ENCODE assay signal across 28 mouse cellular contexts in the genomic region with DNA sequence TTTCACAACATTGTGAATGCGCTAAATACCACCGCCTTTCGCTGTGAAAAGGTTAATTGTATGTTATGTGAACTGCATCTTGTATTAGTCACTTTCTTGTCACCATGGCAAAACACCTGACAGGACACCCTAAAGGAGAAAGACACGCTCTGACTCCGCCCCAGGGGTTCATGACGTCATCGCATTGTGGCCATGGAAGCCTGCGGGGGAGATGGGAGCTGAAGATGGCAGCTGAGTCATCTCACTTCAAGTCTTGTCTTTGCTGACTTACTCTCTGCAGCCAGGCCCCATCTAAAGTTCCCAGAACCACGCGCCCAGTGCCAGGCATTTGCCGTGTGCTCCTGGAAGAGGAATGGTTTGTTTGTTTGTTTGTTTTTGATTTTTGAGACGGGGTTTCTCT. TPM values are rescaled to one million over a fixed set of nuclear protein-coding genes. Genes with fewer than 3 reads are reported as not detected.
DNase-seq lines count a peak whose midpoint lies in the region; ATAC-seq and TF ChIP-seq lines count a peak whose summit lies in the region.
"Had no signal": no experiment of that assay in that cellular context is flagged by ENCODE, and none has a peak within 500 bp of the region (broad histone marks: within the 10 kb centered on the region; RNA-seq: fewer than 3 reads in every experiment).

No protein-coding gene starts in this region.

- no peaks in the 10 kb centered on the region for H3K36me3 ChIP-seq in heart, embryonic 11.5 days (ENCODE audit: control insufficient read depth, insufficient read depth, low read length)
- H3K36me3 ChIP-seq in ES-E14 (ENCODE audit: control insufficient read depth, insufficient read depth, low read length, poor library complexity, severe bottlenecking): no peaks in the 10 kb centered on the region
- no peaks in the 10 kb centered on the region for H3K36me3 ChIP-seq in kidney, embryonic 14.5 days (ENCODE audit: control insufficient read depth, insufficient read depth, low read length)
- H3K36me3 ChIP-seq: heart, embryonic 10.5 days; hindbrain, embryonic 12.5 days; limb, embryonic 10.5 days; limb, embryonic 15.5 days; liver, embryonic 13.5 days; midbrain, embryonic 15.5 days; neural tube, embryonic 13.5 days had no signal

- no peak for ATAC-seq in heart, embryonic 11.5 days (replicated peaks; ENCODE audit: insufficient number of reproducible peaks, low FRiP score, low TSS enrichment)
- ATAC-seq in activated CD4-positive, CD25-positive, alpha-beta regulatory T cell, adult 4 months: peak; percentile 70
- no peak for ATAC-seq in kidney, embryonic 14.5 days (ENCODE audit: low FRiP score, low TSS enrichment)
- ATAC-seq in monocyte, adult 5-6 weeks (replicated peaks; ENCODE audit: insufficient number of reproducible peaks, low FRiP score, low TSS enrichment, poor library complexity, severe bottlenecking): no peak
- ATAC-seq: forebrain, embryonic 13.5 days; midbrain, embryonic 15.5 days had no signal

- no peak overlapping the region for H3K9ac ChIP-seq in heart, embryonic 11.5 days (ENCODE audit: low read depth, low read length)
- H3K9ac ChIP-seq in ES-E14 (ENCODE audit: insufficient read depth, low read depth, low read length, poor library complexity, severe bottlenecking): no peak overlapping the region
- H3K9ac ChIP-seq in kidney, embryonic 14.5 days (ENCODE audit: low read depth, low read length): no peak overlapping the region
- H3K9ac ChIP-seq: forebrain, embryonic 13.5 days; hindbrain, embryonic 12.5 days; limb, embryonic 15.5 days; liver, embryonic 13.5 days; midbrain, embryonic 15.5 days; neural tube, embryonic 13.5 days had no signal

- H3K9me3 ChIP-seq in heart, embryonic 11.5 days (replicated peaks; ENCODE audit: control insufficient read depth, low read length): no peaks in the 10 kb centered on the region
- H3K9me3 ChIP-seq in ES-E14 (ENCODE audit: control insufficient read depth, insufficient read depth, low read depth, low read length): no peaks in the 10 kb centered on the region
- H3K9me3 ChIP-seq in kidney, embryonic 14.5 days (ENCODE audit: control insufficient read depth, low read length): no peaks in the 10 kb centered on the region
- H3K9me3 ChIP-seq: forebrain, embryonic 13.5 days; heart, embryonic 10.5 days; hindbrain, embryonic 12.5 days; limb, embryonic 10.5 days; limb, embryonic 15.5 days; liver, embryonic 13.5 days; midbrain, embryonic 15.5 days; neural tube, embryonic 13.5 days had no signal

- no peaks in the 10 kb centered on the region for H3K4me1 ChIP-seq in heart, embryonic 11.5 days (ENCODE audit: control insufficient read depth, insufficient read depth, low read length)
- peaks cover 0 to 2% of the 10 kb centered on the region in 2 experiments; a peak in 1 of 4 replicates for H3K4me1 ChIP-seq in ES-E14 (ENCODE audit: control insufficient read depth in 2 of 2, insufficient read depth in 2 of 2, low read length in 2 of 2, poor library complexity in 1 of 2)
- H3K4me1 ChIP-seq in kidney, embryonic 14.5 days (ENCODE audit: control insufficient read depth, insufficient read depth, low read length): 0 out of 2 replicates have a peak, but pooled peaks cover 3% of the 10 kb centered on the region
- H3K4me1 ChIP-seq: heart, embryonic 10.5 days; limb, embryonic 15.5 days; liver, embryonic 13.5 days had no signal

- H3K27me3 ChIP-seq in heart, embryonic 11.5 days (ENCODE audit: control insufficient read depth, insufficient read depth, low read length): no peaks in the 10 kb centered on the region
- H3K27me3 ChIP-seq in kidney, embryonic 14.5 days (ENCODE audit: control insufficient read depth, insufficient read depth, low read length): peaks cover 12% of the 10 kb centered on the region; the same call in 1 of the 2 replicates
- H3K27me3 ChIP-seq: hindbrain, embryonic 12.5 days; liver, embryonic 13.5 days; midbrain, embryonic 15.5 days; neural tube, embryonic 13.5 days had no signal

- H3K27ac ChIP-seq in heart, embryonic 11.5 days (ENCODE audit: low read depth, low read length): no peak overlapping the region
- H3K27ac ChIP-seq in ES-E14 (ENCODE audit: insufficient read depth, low read depth, low read length, poor library complexity, severe bottlenecking): no peak overlapping the region
- H3K27ac ChIP-seq in kidney, embryonic 14.5 days (ENCODE audit: low read depth, low read length): no peak overlapping the region
- H3K27ac ChIP-seq: forebrain, embryonic 13.5 days; heart, embryonic 10.5 days; hindbrain, embryonic 12.5 days; layer of hippocampus, adult 2 months; limb, embryonic 10.5 days; limb, embryonic 15.5 days; liver, embryonic 13.5 days; midbrain, embryonic 15.5 days; neural tube, embryonic 13.5 days had no signal

- no peak overlapping the region for H3K4me2 ChIP-seq in heart, embryonic 11.5 days
- no peak overlapping the region for H3K4me2 ChIP-seq in kidney, embryonic 14.5 days (replicated peaks; ENCODE audit: low read depth, low read length)
- H3K4me2 ChIP-seq: forebrain, embryonic 13.5 days; hindbrain, embryonic 12.5 days; limb, embryonic 15.5 days; liver, embryonic 13.5 days; midbrain, embryonic 15.5 days; neural tube, embryonic 13.5 days had no signal

- WGBS in heart, embryonic 11.5 days (ENCODE audit: insufficient replicate concordance): 68% methylated on average over 12 of the region's 12 CpGs
- WGBS in kidney, embryonic 14.5 days: 72% methylated on average over 12 of the region's 12 CpGs

- DNase-seq in heart, adult 11 months: peak; percentile 66
- DNase-seq in ES-E14 (ENCODE audit: low read depth, low spot score): peak; percentile 43
- no peak for DNase-seq in lung, adult 18-20 months
- DNase-seq: adrenal gland, adult 2 months; adrenal gland, postnatal 36 days; cerebellum, adult 2 months; cerebellum, postnatal 14 days; gastrocnemius, postnatal 14 days; heart, postnatal 36 days; kidney, adult 18-20 months; kidney, postnatal 36 days; liver, embryonic 13.5 days; lung, adult 2 months; lung, postnatal 10 days had no signal

- in situ Hi-C loops in ES-E14 (cut with MboI; ENCODE audit: low sequenced_read_pairs in 2 of 2, unreplicated experiment in 2 of 2): loop anchor here in 1 of 2 experiments (25.0 kb wide), 1 partner anchor 352 kb away; no protein-coding TSS in a partner anchor

- H3K4me3 ChIP-seq in heart, embryonic 11.5 days (ENCODE audit: low read depth, low read length): no peak overlapping the region
- H3K4me3 ChIP-seq in ES-E14 (ENCODE audit: insufficient read depth in 1 of 2, low read depth in 1 of 2, low read length in 2 of 2, poor library complexity in 1 of 2, severe bottlenecking in 1 of 2): no peak overlapping the region
- H3K4me3 ChIP-seq in kidney, embryonic 14.5 days (ENCODE audit: low read length): no peak overlapping the region
- H3K4me3 ChIP-seq: erythroblast, embryonic 14.5 days; forebrain, embryonic 13.5 days; heart, embryonic 10.5 days; hindbrain, embryonic 12.5 days; layer of hippocampus, adult 2 months; limb, embryonic 10.5 days; limb, embryonic 15.5 days; liver, embryonic 13.5 days; midbrain, embryonic 15.5 days; myocyte; neural tube, embryonic 13.5 days had no signal

TF ChIP-seq in ES-E14, 5 proteins besides CTCF, POLR2A, EP300 and RAD21:
- TF ChIP-seq MAFK (IDR thresholded peaks at IDR 0.05; ENCODE audit: insufficient read depth, low read depth, low read length) (0 out of 2 replicates have a peak, but pooled peaks have one; percentile 22), ZC3H11A (IDR thresholded peaks at IDR 0.05; ENCODE audit: borderline replicate concordance, low read depth, low read length) (no peak)
TF ChIP-seq in ES-E14: peak in this region for 1.

RNA-seq across cellular contexts. Expression of a gene that starts 57.5 kb away (rescaled TPM):
- 137 and 139 TPM in 2 replicates for polyA plus RNA-seq in heart, embryonic 11.5 days (2014; fragmentation: Nextera tagmentation; extraction: Ambion mirVana)
- total RNA-seq in ES-E14 (2012; rRNA removed): 62.1 and 83.4 TPM in 2 replicates
- 100 to 1,000 TPM; 583 to 590 TPM for polyA plus RNA-seq in activated CD4-positive, CD25-positive, alpha-beta regulatory T cell, adult 4 months (2017; shearing (Covaris generic))
- polyA plus RNA-seq in kidney, embryonic 14.5 days (2014; fragmentation: Nextera tagmentation; extraction: Ambion mirVana): 114 and 160 TPM in 2 replicates
- 353 to 389 TPM (median 359 TPM) in 3 replicates for total RNA-seq in monocyte, adult 5-6 weeks (2017)

Comparison
In these comparisons a context has a peak if more than half of its experiments do, and no peak if none do; other contexts are left out.
1. DNase-seq: peak in heart, adult 11 months (single experiment) and ES-E14 (single experiment); none in lung, adult 18-20 months (0 of 2).